ENCODE assay signal across 10 mouse cellular contexts in the genomic region with DNA sequence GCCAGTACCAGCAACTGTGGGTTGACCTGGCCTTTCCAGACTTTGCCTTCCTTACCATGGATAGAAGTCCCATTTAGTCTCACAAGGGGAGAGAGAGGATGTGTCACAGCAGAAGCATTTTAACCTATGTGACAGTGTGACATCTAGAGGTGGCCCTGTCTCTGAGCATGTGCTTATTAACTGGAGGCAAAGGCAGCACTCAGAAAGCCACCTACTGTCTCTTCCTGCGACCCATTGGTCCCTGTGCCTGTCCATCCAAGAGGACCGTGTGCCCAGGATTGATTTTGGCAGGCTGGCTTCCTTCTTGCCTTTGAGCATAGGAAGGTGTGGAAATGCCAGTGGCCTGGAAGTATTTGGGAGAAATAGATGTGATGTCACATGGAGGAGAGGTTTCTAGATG. TPM values are rescaled to one million over a fixed set of nuclear protein-coding genes. Genes with fewer than 3 reads are reported as not detected.
DNase-seq lines count a peak whose midpoint lies in the region; ATAC-seq and TF ChIP-seq lines count a peak whose summit lies in the region.
"Had no signal": no experiment of that assay in that cellular context is flagged by ENCODE, and none has a peak within 500 bp of the region (broad histone marks: within the 10 kb centered on the region; RNA-seq: fewer than 3 reads in every experiment).

No protein-coding gene starts in this region.

- no peak for ATAC-seq in heart, embryonic 13.5 days (ENCODE audit: extremely low read depth, insufficient number of reproducible peaks, low FRiP score, low TSS enrichment)
- ATAC-seq in G1E (ENCODE audit: extremely low read depth, insufficient number of reproducible peaks, low FRiP score, poor library complexity, severe bottlenecking) = 0 out of 2 replicates have a peak, but pooled peaks have one; percentile 22
- ATAC-seq in forebrain, embryonic 12.5 days (ENCODE audit: low FRiP score) = 0 out of 2 replicates have a peak, but pooled peaks have one; percentile 11
- ATAC-seq in limb, embryonic 13.5 days (ENCODE audit: low FRiP score, low read depth) = no peak

- no peak overlapping the region for H3K4me3 ChIP-seq in heart, embryonic 13.5 days
- H3K4me3 ChIP-seq in G1E (ENCODE audit: low read depth, low read length) = no peak overlapping the region
- no peak overlapping the region for H3K4me3 ChIP-seq in forebrain, embryonic 12.5 days (replicated peaks)
- H3K4me3 ChIP-seq in limb, embryonic 13.5 days = no peak overlapping the region

- peaks cover 91% of the 10 kb centered on the region for H3K4me1 ChIP-seq in heart, embryonic 13.5 days
- H3K4me1 ChIP-seq in G1E (ENCODE audit: insufficient read depth, low read depth, low read length) = peaks cover 57% of the 10 kb centered on the region
- peaks cover 56% of the 10 kb centered on the region for H3K4me1 ChIP-seq in forebrain, embryonic 12.5 days
- H3K4me1 ChIP-seq in limb, embryonic 13.5 days = peaks cover 100% of the 10 kb centered on the region

- H3K36me3 ChIP-seq in heart, embryonic 13.5 days = no peaks in the 10 kb centered on the region
- peaks cover 92% of the 10 kb centered on the region for H3K36me3 ChIP-seq in G1E (replicated peaks)
- H3K36me3 ChIP-seq in forebrain, embryonic 12.5 days (replicated peaks) = no peaks in the 10 kb centered on the region
- H3K36me3 ChIP-seq in limb, embryonic 13.5 days = peaks cover 4% of the 10 kb centered on the region; the same call in 1 of the 2 replicates

- no peaks in the 10 kb centered on the region for H3K9me3 ChIP-seq in heart, embryonic 13.5 days
- H3K9me3 ChIP-seq in G1E (replicated peaks) = no peaks in the 10 kb centered on the region
- H3K9me3 ChIP-seq in forebrain, embryonic 12.5 days = no peaks in the 10 kb centered on the region
- H3K9me3 ChIP-seq in limb, embryonic 13.5 days = no peaks in the 10 kb centered on the region

- TF ChIP-seq CTCF in G1E (IDR thresholded peaks at IDR 0.05; ENCODE audit: low read depth, low read length) = no peak

- H3K4me2 ChIP-seq in heart, embryonic 13.5 days = no peak overlapping the region
- H3K4me2 ChIP-seq in forebrain, embryonic 12.5 days = 0 out of 2 replicates have a peak overlapping the region, but pooled peaks have one; percentile 8
- H3K4me2 ChIP-seq in limb, embryonic 13.5 days (replicated peaks) = peak overlapping the region; percentile 50

- H3K27ac ChIP-seq in heart, embryonic 13.5 days (replicated peaks) = peak overlapping the region; percentile 83
- H3K27ac ChIP-seq in forebrain, embryonic 12.5 days = peak overlapping the region; percentile 75
- H3K27ac ChIP-seq in limb, embryonic 13.5 days = peak overlapping the region; percentile 99

- H3K27me3 ChIP-seq in heart, embryonic 13.5 days (replicated peaks) = no peaks in the 10 kb centered on the region
- no peaks in the 10 kb centered on the region for H3K27me3 ChIP-seq in G1E (ENCODE audit: insufficient read depth, low read length)
- no peaks in the 10 kb centered on the region; the same call in 1 of the 2 replicates for H3K27me3 ChIP-seq in forebrain, embryonic 12.5 days
- no peaks in the 10 kb centered on the region for H3K27me3 ChIP-seq in limb, embryonic 13.5 days

- DNase-seq in heart, adult 18-20 months = no peak
- no peak for DNase-seq in G1E (ENCODE audit: low spot score)
- DNase-seq in natural killer cell, adult 2 months (ENCODE audit: low spot score in 2 of 2) = no peak
- DNase-seq in layer of hippocampus, postnatal 25 days (ENCODE audit: extremely low spot score in 1 of 2, low spot score in 1 of 2) = no peak
- DNase-seq in right cerebral cortex, postnatal 4 days = no peak
- DNase-seq: kidney, adult 18-20 months; right cerebral cortex, adult 18-20 months had no signal

- WGBS in heart, embryonic 13.5 days = 63% methylated on average over 2 of the region's 2 CpGs
- 52% methylated on average over 2 of the region's 2 CpGs for WGBS in forebrain, embryonic 12.5 days
- WGBS in limb, embryonic 13.5 days = 27% methylated on average over 2 of the region's 2 CpGs

- peak overlapping the region; percentile 41 for H3K9ac ChIP-seq in heart, embryonic 13.5 days
- H3K9ac ChIP-seq in forebrain, embryonic 12.5 days = 0 out of 2 replicates have a peak overlapping the region, but pooled peaks have one; percentile 5
- peak overlapping the region; percentile 48; the same call in 1 of the 2 replicates for H3K9ac ChIP-seq in limb, embryonic 13.5 days

RNA-seq across cellular contexts. Expression of a gene that starts 22.0 kb away (rescaled TPM):
- 40.1 and 41.9 TPM in 2 replicates for polyA plus RNA-seq in heart, embryonic 13.5 days (2015; fragmentation: Nextera tagmentation; extraction: Ambion mirVana)
- total RNA-seq in heart, adult 18-20 months (2021) = 10 to 100 TPM; 10.5 to 10.6 TPM
- total RNA-seq in G1E (2014; fragmentation: Nextera tagmentation) (29.4 and 33.0 TPM in 2 replicates), G1E (2017) (16.1 and 19.1 TPM in 2 replicates)
- polyA plus RNA-seq in G1E (2012) = 9.4 and 14.6 TPM in 2 replicates
- polyA plus RNA-seq in forebrain, embryonic 12.5 days (2016; fragmentation: Nextera tagmentation; extraction: Ambion mirVana) = 27.8 and 29.0 TPM in 2 replicates
- polyA plus RNA-seq in limb, embryonic 13.5 days (2015; fragmentation: Nextera tagmentation; extraction: Ambion mirVana) = 93.6 and 96.5 TPM in 2 replicates
- 10 to 100 TPM; 18.8 to 24.3 TPM for total RNA-seq in layer of hippocampus, postnatal 25 days (2021)

Comparison
In these comparisons a context has a peak if more than half of its experiments do, and no peak if none do; other contexts are left out.
1. ATAC-seq: peak in G1E (single experiment) and forebrain, embryonic 12.5 days (single experiment); none in heart, embryonic 13.5 days (single experiment) and limb, embryonic 13.5 days (single experiment).
2. Peak in every context shown above with its lines, with median percentiles within 50 percentile points of each other: H3K27ac ChIP-seq and H3K9ac ChIP-seq.